Mouse (Mus musculus) liver, embryonic 13.5 days (tissue): ENCODE data around the gene Stpg3. TPM values are rescaled to one million over a fixed set of nuclear protein-coding genes. Genes with fewer than 3 reads are reported as not detected.
"Not testable (repeated sequence)": the region's sequence is repeated elsewhere in the genome, so short reads cannot be mapped to it uniquely, and the experiment has no call there.

Experiments
- ATAC-seq: fragments of 200-750 bp; cut with Nextera tagmentation; 2 replicates; pipeline ENCODE4 v1.8.0; 2017; ENCODE audit warnings: low read depth, mild to moderate bottlenecking, moderate number of reproducible peaks, moderate library complexity
- DNase-seq: peaks from one replicate; pipeline ENCODE4 v3.0.0; 2022
- H3K27ac ChIP-seq: fragments of 300-500 bp; sonication (generic); 2 replicates; pipeline ENCODE4 v1.5.1; 2015; ENCODE audit warnings: moderate library complexity, mild to moderate bottlenecking, inconsistent platforms
- H3K27me3 ChIP-seq: fragments of 300-500 bp; sonication (generic); 2 replicates; pipeline ENCODE4 v1.6.1; 2015; ENCODE audit warnings: mild to moderate bottlenecking, inconsistent platforms
- H3K36me3 ChIP-seq: fragments of 300-500 bp; sonication (generic); 2 replicates; pipeline ENCODE4 v1.6.1; 2015; ENCODE audit warnings: mild to moderate bottlenecking, inconsistent platforms
- H3K4me1 ChIP-seq: fragments of 300-500 bp; sonication (generic); replicated peaks from 2 replicates; pipeline ENCODE4 v1.6.1; 2015; ENCODE audit warnings: inconsistent platforms
- H3K4me2 ChIP-seq: fragments of 300-500 bp; sonication (generic); 2 replicates; pipeline ENCODE4 v1.6.1; 2015; ENCODE audit warnings: inconsistent platforms, mild to moderate bottlenecking, moderate library complexity
- H3K4me3 ChIP-seq: fragments of 300-500 bp; sonication (generic); replicated peaks from 2 replicates; pipeline ENCODE4 v1.5.1; 2015; ENCODE audit warnings: mild to moderate bottlenecking, inconsistent platforms
- H3K9ac ChIP-seq: fragments of 300-500 bp; sonication (generic); 2 replicates; pipeline ENCODE4 v1.6.1; 2015; ENCODE audit warnings: mild to moderate bottlenecking, inconsistent platforms
- H3K9me3 ChIP-seq: fragments of 300-500 bp; sonication (generic); replicated peaks from 2 replicates; pipeline ENCODE4 v1.6.1; 2016; ENCODE audit warnings: inconsistent platforms
- WGBS: fragments of 180-500 bp; shearing (Covaris S2); methylation state at CpG from one replicate; pipeline ENCODE4 v1.1.7; 2015; ENCODE audit not compliant: insufficient replicate concordance; 5-methylcytosine and 5-hydroxymethylcytosine counted together
- polyA plus RNA-seq: library from polyadenylated mRNA; unstranded; fragments of >200 nt; fragmentation: Nextera tagmentation; extraction: Ambion mirVana; gene quantifications from 2 replicates; pipeline ENCODE4 v1.2.1, GENCODE M21; 2015

Gene Stpg3
- not detected in 2 replicates for polyA plus RNA-seq

DNA sequence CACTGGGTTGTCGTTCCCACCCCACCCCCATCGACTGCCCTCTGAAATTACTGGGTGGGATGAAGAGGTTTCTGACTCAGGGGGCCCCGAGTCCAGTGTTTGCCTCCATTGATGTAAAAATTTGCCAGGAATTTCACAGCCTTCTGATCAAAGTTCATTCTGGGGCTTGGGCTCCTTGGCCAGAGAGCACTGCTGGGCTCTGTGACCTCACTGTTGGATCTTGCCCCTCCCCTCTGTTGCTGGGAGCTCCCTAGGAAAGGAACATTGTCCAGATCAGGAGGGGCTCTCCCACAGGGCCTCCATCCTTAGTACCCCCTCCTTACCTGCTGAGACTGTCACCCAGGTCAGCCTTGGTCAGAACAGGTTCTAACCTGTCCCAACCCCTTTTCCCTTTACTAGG, at the start of gene Stpg3:
Gene Stpg3 (minus strand): TSS at position 194 of the 400 bp plus-strand sequence.
- peaks cover 5% of the 10 kb centered on the region; the same call in 1 of the 2 replicates for H3K36me3 ChIP-seq
- H3K4me2 ChIP-seq = no peak within 1 kb of the TSS
- no peak for DNase-seq
- WGBS = 63% methylated on average over 3 of the region's 3 CpGs
- H3K4me3 ChIP-seq = no peak within 1 kb of the TSS
- H3K9ac ChIP-seq = no peak within 1 kb of the TSS
- no peaks in the 10 kb centered on the region for H3K9me3 ChIP-seq
- ATAC-seq = no peak
- H3K4me1 ChIP-seq = peaks cover 23% of the 10 kb centered on the region
- peaks cover 5% of the 10 kb centered on the region; the same call in 1 of the 2 replicates for H3K27me3 ChIP-seq
- H3K27ac ChIP-seq = no peak within 1 kb of the TSS

DNA sequence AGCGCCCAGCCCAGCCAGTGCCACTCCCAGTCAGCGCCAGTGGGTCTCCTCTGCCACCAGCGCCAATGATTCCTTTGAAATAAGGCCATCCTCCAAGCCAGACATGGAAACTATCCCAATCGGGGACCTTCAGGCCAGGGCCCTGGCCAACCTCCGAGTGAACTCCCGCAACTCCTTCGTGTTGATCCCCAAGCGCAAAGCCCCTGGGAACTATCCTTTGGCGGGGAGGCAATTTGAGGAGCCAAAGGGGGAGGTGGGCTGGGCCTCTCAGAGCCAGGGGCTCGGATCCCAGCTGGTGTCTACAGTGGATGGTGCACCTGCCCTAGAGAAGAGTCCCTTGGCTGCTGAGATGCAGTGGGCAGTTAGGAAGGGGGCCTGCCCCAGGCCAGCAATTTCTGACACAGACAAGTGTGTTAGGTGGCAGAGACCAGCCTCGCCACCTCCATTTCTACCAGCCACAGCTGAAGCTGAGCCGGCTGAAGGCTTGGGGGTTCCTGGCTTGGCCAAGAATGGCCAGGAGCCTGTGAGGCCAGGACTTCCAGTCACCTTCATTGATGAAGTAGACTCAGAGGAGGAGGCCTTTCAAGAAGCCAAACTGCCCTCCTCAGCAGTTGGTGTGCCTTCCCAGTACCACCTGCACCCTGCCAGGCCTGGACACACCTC, 49.3 kb upstream of the Stpg3 start:
- peak overlapping the region; percentile 87 for H3K9ac ChIP-seq
- no peak for DNase-seq
- H3K27ac ChIP-seq = peak overlapping the region; percentile 71; the same call in 1 of the 2 replicates
- H3K36me3 ChIP-seq = peaks cover 7% of the 10 kb centered on the region
- WGBS = 31% methylated on average over 12 of the region's 12 CpGs
- ATAC-seq = no peak
- H3K27me3 ChIP-seq = 0 out of 2 replicates have a peak, but pooled peaks cover 10% of the 10 kb centered on the region
- peak overlapping the region; percentile 99 for H3K4me2 ChIP-seq
- H3K9me3 ChIP-seq = no peaks in the 10 kb centered on the region
- peaks cover 70% of the 10 kb centered on the region for H3K4me1 ChIP-seq
- H3K4me3 ChIP-seq = peak overlapping the region; percentile 87

DNA sequence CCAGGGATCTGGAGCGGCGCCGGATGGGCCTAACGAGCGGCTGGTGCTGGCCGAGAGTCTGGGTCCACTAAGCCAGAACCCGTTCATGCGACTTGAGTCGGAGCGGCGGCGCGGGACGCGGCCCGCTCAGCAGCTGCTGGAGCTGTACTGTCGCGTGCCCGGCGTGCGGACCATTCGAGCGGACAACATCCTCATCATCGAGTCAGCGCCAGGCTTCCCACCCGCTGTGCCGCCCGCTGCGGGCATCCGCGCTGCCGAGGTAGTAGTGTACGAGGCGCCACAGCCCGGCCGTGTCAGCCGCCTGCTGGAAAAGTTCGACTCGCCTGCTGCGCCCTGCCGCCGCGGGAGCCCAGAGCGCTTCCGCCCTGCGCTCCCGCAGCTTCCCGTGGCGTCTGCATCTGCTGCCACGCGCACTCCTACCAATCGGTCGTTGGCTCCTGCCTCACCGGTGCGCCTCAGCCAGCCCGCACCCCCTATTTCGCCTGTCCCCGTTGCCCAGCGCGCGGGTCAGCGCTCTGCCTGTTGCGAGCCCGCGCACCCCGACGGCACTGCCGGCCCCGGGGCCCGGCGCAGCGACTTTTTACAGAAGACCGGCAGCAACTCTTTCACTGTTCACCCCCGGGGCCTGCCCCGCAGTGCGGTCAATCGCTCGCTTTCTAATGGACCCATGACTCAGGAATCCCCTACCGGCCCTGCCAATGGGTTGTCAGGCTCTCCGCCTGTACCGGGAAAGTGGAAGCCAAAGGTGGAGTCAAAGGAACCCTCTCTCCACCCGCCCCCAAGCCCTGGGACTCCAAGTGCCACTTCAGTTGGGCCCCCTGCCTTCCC, 48.6 kb upstream of the Stpg3 start:
- under 1% methylated on average over 82 of the region's 82 CpGs for WGBS
- DNase-seq = peak; percentile 45
- Histone ChIP-seq H3K4me3 (peak overlapping the region; percentile 87), H3K27me3 (0 out of 2 replicates have a peak, but pooled peaks cover 10% of the 10 kb centered on the region), H3K27ac (peak overlapping the region; percentile 71), H3K36me3 (peaks cover 2% of the 10 kb centered on the region; the same call in 1 of the 2 replicates), H3K9ac (peak overlapping the region; percentile 87), H3K4me2 (peak overlapping the region; percentile 99), H3K4me1 (peaks cover 68% of the 10 kb centered on the region), H3K9me3 (no peaks in the 10 kb centered on the region)
- peak; percentile 13 for ATAC-seq

DNA sequence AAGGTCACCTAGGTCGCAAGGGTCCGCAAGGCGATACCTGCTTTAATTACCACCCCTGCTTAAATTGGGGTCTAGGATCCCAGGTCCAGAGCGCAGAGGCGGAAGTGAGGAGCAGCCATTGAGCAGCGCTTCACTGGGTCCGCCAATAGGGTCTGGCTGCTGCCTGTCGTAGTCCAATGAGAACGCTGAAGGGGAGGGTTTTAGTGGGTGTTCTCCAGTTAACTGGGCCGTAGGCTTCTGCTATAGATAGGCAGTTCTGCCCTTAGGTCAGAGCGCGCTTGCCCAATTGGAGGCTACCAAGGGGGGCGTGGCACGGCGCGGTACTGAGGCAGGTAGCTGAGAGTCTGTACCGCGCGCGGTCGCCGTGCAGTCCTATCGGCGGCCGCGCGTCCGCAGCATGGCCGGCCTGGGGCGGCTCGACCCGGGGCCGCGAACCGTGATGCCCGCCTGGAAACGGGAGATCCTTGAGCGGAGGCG, 47.9 kb upstream of the Stpg3 start, which contains the start of gene Tprn:
Gene Tprn (plus strand): TSS at position 328 of the 477 bp plus-strand sequence.
- peaks cover 61% of the 10 kb centered on the region for H3K4me1 ChIP-seq
- H3K4me2 ChIP-seq = peak within 1 kb of the TSS; percentile 99
- peak; percentile 97 for DNase-seq
- peak within 1 kb of the TSS; percentile 87 for H3K4me3 ChIP-seq
- H3K27me3 ChIP-seq = 0 out of 2 replicates have a peak, but pooled peaks cover 10% of the 10 kb centered on the region
- ATAC-seq = peak; percentile 98
- H3K27ac ChIP-seq = peak within 1 kb of the TSS; percentile 72
- under 1% methylated on average over 39 of the region's 39 CpGs for WGBS
- H3K36me3 ChIP-seq = no peaks in the 10 kb centered on the region
- H3K9me3 ChIP-seq = no peaks in the 10 kb centered on the region
- H3K9ac ChIP-seq = peak within 1 kb of the TSS; percentile 87

DNA sequence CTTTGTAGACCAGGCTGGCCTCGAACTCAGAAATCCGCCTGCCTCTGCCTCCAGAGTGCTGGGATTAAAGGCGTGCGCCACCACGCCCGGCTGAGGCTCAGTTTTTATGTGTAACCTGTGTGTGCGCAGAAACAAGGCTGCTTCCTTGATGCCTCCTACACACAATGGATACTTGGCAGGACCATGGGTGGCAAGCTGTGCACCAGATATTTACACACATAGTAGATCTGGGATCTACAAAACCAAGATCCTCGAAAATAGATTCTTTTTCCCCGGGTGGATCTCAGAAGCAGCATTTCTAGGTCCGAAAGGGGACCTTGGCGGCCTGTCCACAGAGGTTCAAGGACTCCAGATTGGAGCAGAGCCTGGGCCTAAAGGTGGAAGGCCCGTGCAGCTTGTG, 47.4 kb upstream of the Stpg3 start:
- H3K27me3 ChIP-seq = 0 out of 2 replicates have a peak, but pooled peaks cover 10% of the 10 kb centered on the region
- peak overlapping the region; percentile 99 for H3K4me2 ChIP-seq
- peak overlapping the region; percentile 72 for H3K27ac ChIP-seq
- ATAC-seq (peak; percentile 2; the same call in 1 of the 2 replicates), DNase-seq (no peak)
- peak overlapping the region; percentile 69 for H3K9ac ChIP-seq
- WGBS = 40% methylated on average over 12 of the region's 12 CpGs
- H3K4me1 ChIP-seq = peaks cover 59% of the 10 kb centered on the region
- H3K9me3 ChIP-seq = no peaks in the 10 kb centered on the region
- H3K4me3 ChIP-seq = peak overlapping the region; percentile 87
- H3K36me3 ChIP-seq = no peaks in the 10 kb centered on the region

DNA sequence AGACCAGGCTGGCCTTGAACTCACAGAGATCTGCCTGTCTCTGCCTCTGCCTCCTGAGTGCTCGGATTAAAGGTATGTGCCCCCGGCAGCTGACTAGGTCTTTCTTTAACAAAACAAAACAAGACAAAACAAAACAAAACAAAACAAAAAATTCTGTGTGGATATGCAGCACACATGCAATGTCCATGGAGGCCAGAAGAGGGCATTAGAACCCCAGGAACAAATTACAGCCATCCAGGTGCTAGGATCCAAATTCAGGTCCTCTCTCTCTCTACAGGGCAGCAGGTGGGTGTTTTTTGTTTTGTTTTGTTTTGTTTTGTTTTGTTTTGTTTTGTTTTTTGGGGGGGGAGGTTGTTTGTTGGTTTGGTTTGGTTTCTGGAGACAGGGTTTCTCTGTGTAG, 44.5 kb upstream of the Stpg3 start:
- H3K27me3 ChIP-seq = 0 out of 2 replicates have a peak, but pooled peaks cover 6% of the 10 kb centered on the region
- DNase-seq = no peak
- no peak for ATAC-seq
- H3K4me1 ChIP-seq = peaks cover 49% of the 10 kb centered on the region
- no peak overlapping the region for H3K27ac ChIP-seq
- H3K9ac ChIP-seq = no peak overlapping the region
- 50% methylated on average over 2 of the region's 2 CpGs for WGBS
- no peak overlapping the region for H3K4me2 ChIP-seq
- H3K36me3 ChIP-seq = no peaks in the 10 kb centered on the region
- H3K4me3 ChIP-seq = no peak overlapping the region
- H3K9me3 ChIP-seq = no peaks in the 10 kb centered on the region

DNA sequence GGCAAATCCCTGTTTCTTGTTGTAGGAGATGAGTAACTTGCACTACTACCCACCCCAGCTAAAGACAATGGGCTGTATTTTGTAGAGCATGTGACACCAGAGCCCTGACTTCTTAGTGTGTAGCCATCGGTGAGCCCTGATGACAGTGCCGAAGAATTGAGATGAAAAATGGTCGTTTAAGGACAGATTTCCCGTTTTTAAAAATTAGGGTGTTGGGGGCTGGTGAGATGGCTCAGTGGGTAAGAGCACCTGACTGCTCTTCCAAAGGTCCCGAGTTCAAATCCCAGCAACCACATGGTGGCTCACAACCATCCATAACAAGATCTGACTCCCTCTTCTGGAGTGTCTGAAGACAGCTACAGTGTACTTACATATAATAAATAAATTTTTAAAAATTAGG, 42.8 kb upstream of the Stpg3 start:
- 67% methylated on average over 5 of the region's 5 CpGs for WGBS
- H3K9me3 ChIP-seq, DNase-seq, ATAC-seq, H3K27ac ChIP-seq, H3K4me2 ChIP-seq, H3K9ac ChIP-seq, H3K27me3 ChIP-seq: not testable (repeated sequence)
- peaks cover 15% of the 10 kb centered on the region for H3K36me3 ChIP-seq
- H3K4me1 ChIP-seq = peaks cover 37% of the 10 kb centered on the region
- 0 out of 2 replicates have a peak overlapping the region, but pooled peaks have one; percentile 2 for H3K4me3 ChIP-seq

DNA sequence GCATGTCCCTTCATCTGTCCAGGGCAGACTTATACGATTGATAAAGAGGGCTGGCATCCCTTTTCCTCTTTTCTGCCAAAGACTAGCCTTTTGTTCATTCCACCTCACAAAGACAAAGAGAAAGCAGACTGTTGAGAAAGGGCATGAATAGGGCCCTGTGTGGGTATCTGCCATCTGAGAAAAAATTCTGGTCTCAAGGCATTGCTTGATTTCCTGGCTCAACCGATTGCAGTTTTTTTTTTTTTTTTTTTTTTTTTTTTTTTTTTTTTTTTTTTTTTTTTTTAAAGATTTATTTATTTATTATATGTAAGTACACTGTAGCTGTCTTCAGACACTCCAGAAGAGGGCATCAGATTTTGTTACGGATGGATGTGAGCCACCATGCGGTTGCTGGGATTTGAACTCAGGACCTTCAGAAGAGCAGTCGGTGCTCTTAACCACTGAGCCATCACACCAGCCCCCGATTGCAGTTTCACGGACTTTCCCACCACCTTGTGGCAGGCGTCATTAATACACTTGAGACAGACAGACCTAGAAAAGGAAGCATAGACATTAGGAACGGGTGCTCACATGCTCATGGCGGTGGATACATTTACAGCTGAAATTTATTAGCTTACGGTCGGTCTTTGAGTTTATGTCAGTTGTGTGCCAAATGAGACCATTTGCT, 42.1 kb upstream of the Stpg3 start:
- Histone ChIP-seq H3K4me2 (peak overlapping the region; percentile 92), H3K27ac (peak overlapping the region; percentile 89), H3K4me3 (peak overlapping the region; percentile 99), H3K36me3 (peaks cover 22% of the 10 kb centered on the region), H3K9ac (peak overlapping the region; percentile 88), H3K4me1 (peaks cover 31% of the 10 kb centered on the region)
- not testable (repeated sequence) for H3K9me3 ChIP-seq, ATAC-seq, H3K27me3 ChIP-seq
- WGBS = 35% methylated on average over 12 of the region's 12 CpGs
- peak; percentile 52 for DNase-seq

DNA sequence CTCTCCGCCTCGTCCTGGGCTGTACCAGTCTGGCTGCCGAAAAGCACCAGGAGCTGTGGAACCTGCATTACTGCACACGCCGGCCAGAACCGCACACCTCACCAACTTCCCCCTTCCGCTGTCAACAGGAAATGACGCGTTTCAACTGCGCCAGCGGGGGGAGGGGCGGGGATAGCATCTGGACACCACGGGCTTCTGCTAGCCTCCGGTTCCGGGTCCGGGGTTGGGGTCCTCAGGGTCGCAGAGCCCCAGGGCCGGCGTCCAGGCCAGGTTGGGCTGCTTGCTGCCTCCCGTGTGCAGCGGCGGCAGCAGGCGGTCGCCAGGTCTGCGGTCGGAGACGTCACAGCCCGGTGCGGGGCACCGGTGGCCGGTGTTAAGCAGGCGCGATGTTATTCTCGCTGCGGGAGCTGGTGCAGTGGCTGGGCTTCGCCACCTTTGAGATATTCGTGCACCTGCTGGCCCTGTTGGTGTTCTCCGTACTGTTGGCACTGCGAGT, 40.9 kb upstream of the Stpg3 start, which contains the start of gene Tmem203:
Gene Tmem203 (plus strand): TSS at position 156 of the 496 bp plus-strand sequence.
- H3K4me3 ChIP-seq = peak within 1 kb of the TSS; percentile 99
- under 1% methylated on average over 39 of the region's 39 CpGs for WGBS

DNA sequence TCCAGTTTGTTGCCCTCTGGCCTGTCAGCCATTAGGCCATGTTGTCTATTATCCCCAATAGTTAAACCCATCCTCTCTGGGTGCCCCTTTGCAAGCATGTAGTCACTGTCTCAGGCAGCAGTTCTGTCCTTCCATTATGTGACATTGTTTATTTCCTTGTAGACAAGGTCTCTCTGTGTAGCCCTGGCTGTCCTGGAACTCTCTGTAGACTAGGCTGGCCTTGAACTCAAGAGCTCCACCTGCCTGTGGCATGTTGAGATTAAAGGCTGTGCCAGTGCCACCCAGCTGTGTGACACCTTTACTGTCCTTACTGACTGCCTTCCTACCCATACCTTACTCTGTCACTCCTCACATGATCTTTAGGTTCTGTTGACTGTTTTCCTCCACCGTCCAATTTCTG, 37.9 kb upstream of the Stpg3 start:
- ATAC-seq = no peak
- Histone ChIP-seq H3K36me3 (peaks cover 64% of the 10 kb centered on the region), H3K4me3 (no peak overlapping the region)

More for the DNA sequence above, 40.9 kb upstream of the Stpg3 start, which contains the start of gene Tmem203:
- peak within 1 kb of the TSS; percentile 88 for H3K9ac ChIP-seq
- ATAC-seq (peak; percentile 85), DNase-seq (peak; percentile 85)
- peaks cover 34% of the 10 kb centered on the region for H3K36me3 ChIP-seq
- H3K4me2 ChIP-seq = peak within 1 kb of the TSS; percentile 92
- peaks cover 29% of the 10 kb centered on the region for H3K4me1 ChIP-seq
- no peaks in the 10 kb centered on the region for H3K27me3 ChIP-seq
- peak within 1 kb of the TSS; percentile 89 for H3K27ac ChIP-seq
- no peaks in the 10 kb centered on the region for H3K9me3 ChIP-seq

More for the DNA sequence above, 37.9 kb upstream of the Stpg3 start:
- Histone ChIP-seq H3K9ac (no peak overlapping the region), H3K27me3 (no peaks in the 10 kb centered on the region), H3K9me3 (no peaks in the 10 kb centered on the region), H3K4me1 (peaks cover 23% of the 10 kb centered on the region), H3K4me2 (no peak overlapping the region), H3K27ac (no peak overlapping the region)
- WGBS = 74% methylated on average over 1 of the region's 1 CpGs
- no peak for DNase-seq
